Mouse (Mus musculus): ENCODE results near the gene Dcxr. TPM values are rescaled to one million over a fixed set of nuclear protein-coding genes. Genes with fewer than 3 reads are reported as not detected.

The Dcxr gene
- polyA plus RNA-seq, 1 experiment = 340 TPM

DNA sequence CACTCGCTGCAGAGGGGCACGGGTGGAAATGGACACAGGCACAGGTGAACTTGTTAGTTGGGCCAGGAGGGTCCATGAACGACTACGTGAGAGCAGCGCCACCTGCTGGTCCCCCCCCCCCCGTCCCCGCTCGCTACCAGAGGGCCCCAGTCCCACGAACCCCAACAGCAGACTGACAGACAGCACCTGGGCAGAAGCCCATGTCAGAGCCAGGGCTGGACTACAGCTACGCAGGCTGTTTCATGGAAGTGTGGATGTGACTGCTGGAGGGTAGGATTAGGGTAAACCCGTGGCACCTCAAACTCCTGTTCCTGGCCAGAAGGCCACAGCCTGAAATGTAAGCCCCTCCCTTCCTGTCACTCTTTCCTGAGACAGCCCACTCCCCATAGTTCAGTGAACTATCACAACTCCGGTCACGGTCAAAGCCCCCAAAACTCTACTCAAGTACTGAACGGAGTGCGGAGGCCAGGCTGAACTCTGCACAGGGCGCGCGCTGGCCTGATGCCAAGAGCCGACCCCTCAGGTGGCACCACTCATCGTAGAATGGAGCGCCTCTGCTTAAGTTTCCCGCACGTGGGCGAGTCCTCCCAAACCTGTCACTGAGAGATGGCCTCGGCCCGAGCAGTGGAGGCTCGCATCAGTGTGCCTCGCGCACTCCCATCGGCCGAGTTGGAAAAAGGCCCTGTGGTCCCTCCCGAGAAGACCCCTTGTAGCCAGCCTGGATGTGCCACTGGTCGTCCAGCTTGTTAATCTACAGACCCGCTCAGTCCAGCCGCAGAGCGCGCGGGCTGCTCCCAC is 14.1 kb downstream of the Dcxr start:
- peak overlapping the region; percentile 84 for H3K4me3 ChIP-seq (replicated peaks; ENCODE audit: extremely low read depth, low read depth, low read length)
- TF ChIP-seq POLR2A (IDR thresholded peaks at IDR 0.05; ENCODE audit: borderline replicate concordance, extremely low read depth, low read depth, low read length) (no peak), CTCF (IDR thresholded peaks at IDR 0.05; ENCODE audit: insufficient read depth, low read length) (peak; percentile 47)
- WGBS = under 1% methylated on average over 38 of the region's 38 CpGs
- DNase-seq = peak; percentile 64
- peaks cover 14% of the 10 kb centered on the region; the same call in 1 of the 2 replicates for H3K4me1 ChIP-seq (ENCODE audit: control insufficient read depth, insufficient read depth, low read length)

DNA sequence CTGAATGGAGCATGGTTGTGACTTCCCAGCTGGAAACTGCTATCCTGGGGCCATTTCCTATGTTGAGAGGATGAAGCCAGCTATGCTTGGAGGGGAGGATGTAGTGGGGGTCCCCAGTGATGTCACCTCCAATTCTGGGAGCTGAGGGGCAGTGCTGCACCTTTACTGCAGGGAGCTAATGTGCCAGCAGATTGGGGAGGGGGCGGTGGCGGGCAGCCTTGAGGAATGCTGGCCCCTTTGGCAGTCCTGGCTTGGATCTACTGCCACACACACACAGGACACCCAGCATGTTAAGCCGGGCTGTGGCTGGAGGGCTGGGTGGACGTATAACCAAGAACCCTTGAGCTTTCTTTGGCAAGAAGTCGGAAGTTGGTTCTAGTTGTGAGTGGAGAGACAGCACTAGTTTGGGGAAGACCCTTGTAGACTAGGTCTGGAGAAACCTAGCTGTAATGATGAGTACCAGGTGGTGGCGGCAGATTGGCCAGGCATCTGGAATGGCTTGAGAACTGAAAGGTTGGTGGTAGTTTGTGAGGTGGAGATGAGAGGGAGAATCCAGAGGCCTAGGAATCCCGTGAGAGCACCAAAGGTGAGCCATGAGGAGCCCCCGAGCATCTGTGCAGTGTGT is 15.0 kb downstream of the Dcxr start:
- TF ChIP-seq POLR2A (IDR thresholded peaks at IDR 0.05; ENCODE audit: borderline replicate concordance, extremely low read depth, low read depth, low read length) = no peak
- TF ChIP-seq CTCF (IDR thresholded peaks at IDR 0.05; ENCODE audit: insufficient read depth, low read length) = no peak
- no peak for DNase-seq
- Histone ChIP-seq H3K4me3 (replicated peaks; ENCODE audit: extremely low read depth, low read depth, low read length) (no peak overlapping the region), H3K4me1 (ENCODE audit: control insufficient read depth, insufficient read depth, low read length) (peaks cover 14% of the 10 kb centered on the region; the same call in 1 of the 2 replicates)
- WGBS = 66% methylated on average over 8 of the region's 8 CpGs

DNA sequence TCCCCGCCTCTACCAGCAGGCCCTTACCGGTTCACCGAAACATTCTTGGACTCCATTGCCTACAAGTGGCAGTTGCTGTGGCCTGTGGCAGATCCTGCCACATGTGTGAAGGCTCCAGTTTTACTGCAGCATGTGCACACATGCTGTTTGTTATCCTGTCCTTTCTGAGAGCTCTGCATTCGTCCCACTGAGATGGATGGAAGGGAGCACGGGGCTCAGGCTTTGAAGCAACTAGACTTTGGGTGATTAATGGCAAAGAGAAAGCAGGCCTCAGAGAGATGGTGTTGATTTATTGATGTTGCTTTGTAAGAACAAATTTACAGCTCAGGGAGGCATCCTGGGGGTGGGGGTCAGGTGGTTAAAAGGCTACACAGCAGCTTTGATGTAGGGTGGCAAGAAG is 16.4 kb downstream of the Dcxr start:
- Histone ChIP-seq H3K4me3 (replicated peaks; ENCODE audit: extremely low read depth, low read depth, low read length) (no peak overlapping the region), H3K4me1 (ENCODE audit: control insufficient read depth, insufficient read depth, low read length) (peaks cover 14% of the 10 kb centered on the region; the same call in 1 of the 2 replicates)
- TF ChIP-seq POLR2A (IDR thresholded peaks at IDR 0.05; ENCODE audit: borderline replicate concordance, extremely low read depth, low read depth, low read length) (no peak), CTCF (IDR thresholded peaks at IDR 0.05; ENCODE audit: insufficient read depth, low read length) (no peak)
- DNase-seq = no peak
- WGBS = 76% methylated on average over 5 of the region's 5 CpGs

DNA sequence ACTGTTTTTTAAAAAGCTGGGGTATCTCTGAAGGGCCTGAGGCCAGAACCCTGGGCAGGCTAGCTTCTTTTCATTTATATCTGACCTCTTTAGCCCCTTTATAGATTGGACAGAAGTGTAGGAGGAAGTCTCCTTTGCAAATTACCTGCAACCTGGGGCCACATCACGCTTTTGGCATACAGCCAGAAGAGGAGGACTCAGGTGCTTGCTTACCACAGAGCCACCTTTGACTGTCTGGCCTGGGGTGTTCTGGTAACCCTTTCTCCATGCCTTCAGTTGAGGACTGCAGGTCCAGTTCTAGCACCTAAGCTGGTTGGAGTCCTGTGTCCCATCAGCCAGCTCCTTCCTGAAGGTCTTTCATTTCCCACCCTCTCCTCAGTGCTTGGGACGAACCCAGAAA is 17.5 kb downstream of the Dcxr start:
- Histone ChIP-seq H3K4me1 (ENCODE audit: control insufficient read depth, insufficient read depth, low read length) (peaks cover 14% of the 10 kb centered on the region; the same call in 1 of the 2 replicates), H3K4me3 (replicated peaks; ENCODE audit: extremely low read depth, low read depth, low read length) (no peak overlapping the region)
- no peak for TF ChIP-seq CTCF (IDR thresholded peaks at IDR 0.05; ENCODE audit: insufficient read depth, low read length)
- TF ChIP-seq POLR2A (IDR thresholded peaks at IDR 0.05; ENCODE audit: borderline replicate concordance, extremely low read depth, low read depth, low read length) = no peak
- DNase-seq = no peak
- WGBS = 64% methylated on average over 2 of the region's 2 CpGs

DNA sequence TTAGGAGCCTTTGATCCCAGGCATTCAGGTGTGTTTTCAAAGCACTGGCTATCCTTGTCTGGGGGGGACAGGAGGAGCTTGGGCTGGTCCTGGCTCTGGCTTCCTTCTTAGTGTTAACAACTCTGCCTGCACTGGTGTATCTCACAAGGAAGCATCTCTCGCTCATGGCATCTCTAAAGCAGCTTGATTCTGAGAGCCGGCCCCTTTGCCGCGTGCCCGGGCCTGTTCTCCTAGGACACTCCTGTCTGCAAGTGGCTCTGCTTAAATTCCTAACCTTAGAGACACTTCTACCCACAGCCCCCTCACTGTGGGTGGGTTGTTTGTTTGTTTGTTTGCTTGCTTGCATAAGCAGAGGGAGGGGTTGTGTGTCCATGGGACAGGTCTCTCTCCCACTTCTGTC is 19.1 kb downstream of the Dcxr start:
- peaks cover 6% of the 10 kb centered on the region; the same call in 1 of the 2 replicates for H3K4me1 ChIP-seq (ENCODE audit: control insufficient read depth, insufficient read depth, low read length)
- 52% methylated on average over 5 of the region's 5 CpGs for WGBS

DNA sequence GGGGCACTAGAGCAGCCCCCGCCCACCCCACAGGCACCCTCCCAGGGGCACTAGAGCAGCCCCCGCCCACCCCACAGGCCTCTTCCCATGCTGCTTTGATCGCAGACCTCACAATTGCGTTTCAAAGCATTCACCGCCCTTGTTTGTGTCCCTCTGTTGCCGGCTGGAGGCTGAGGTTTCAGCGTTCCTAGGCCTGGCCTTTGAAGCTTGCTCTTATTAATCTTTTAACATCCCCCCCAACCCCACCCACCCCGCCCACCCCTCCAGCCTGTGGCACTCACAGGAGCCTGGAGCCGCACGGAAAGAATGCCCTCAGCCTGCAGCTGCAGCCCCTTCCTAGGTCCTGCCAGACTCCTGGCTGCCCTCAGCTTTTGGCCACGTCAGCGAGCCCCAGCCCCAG is 19.9 kb downstream of the Dcxr start:
- 63% methylated on average over 12 of the region's 12 CpGs for WGBS
- Histone ChIP-seq H3K4me1 (ENCODE audit: control insufficient read depth, insufficient read depth, low read length) (no peaks in the 10 kb centered on the region), H3K4me3 (replicated peaks; ENCODE audit: extremely low read depth, low read depth, low read length) (no peak overlapping the region)
- no peak for DNase-seq
- TF ChIP-seq POLR2A (IDR thresholded peaks at IDR 0.05; ENCODE audit: borderline replicate concordance, extremely low read depth, low read depth, low read length) (no peak), CTCF (IDR thresholded peaks at IDR 0.05; ENCODE audit: insufficient read depth, low read length) (no peak)

More for the DNA sequence above, 19.1 kb downstream of the Dcxr start:
- TF ChIP-seq POLR2A (IDR thresholded peaks at IDR 0.05; ENCODE audit: borderline replicate concordance, extremely low read depth, low read depth, low read length) (no peak), CTCF (IDR thresholded peaks at IDR 0.05; ENCODE audit: insufficient read depth, low read length) (no peak)
- no peak overlapping the region for H3K4me3 ChIP-seq (replicated peaks; ENCODE audit: extremely low read depth, low read depth, low read length)
- no peak for DNase-seq

DNA sequence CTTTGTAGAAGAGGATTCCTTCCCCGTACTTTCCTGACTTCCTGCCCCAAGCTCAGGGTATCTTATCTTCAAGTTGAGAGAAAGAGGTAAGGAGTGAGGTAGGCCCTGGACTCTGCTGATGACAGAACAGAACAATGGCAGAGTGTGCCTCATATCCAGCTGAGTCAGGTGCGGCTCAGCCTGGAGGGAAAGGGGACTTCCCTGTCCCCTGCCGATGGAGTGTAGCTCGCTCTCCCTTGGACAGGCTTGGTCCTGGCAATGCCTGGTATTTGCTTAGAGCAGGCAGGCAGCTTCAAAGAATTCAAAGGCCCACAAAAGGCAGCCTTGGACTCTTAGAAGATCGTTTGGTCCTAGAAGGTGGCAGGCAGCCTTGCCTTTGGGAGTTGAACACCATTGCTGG is 21.0 kb downstream of the Dcxr start:
- WGBS = 70% methylated on average over 5 of the region's 5 CpGs
- TF ChIP-seq POLR2A (IDR thresholded peaks at IDR 0.05; ENCODE audit: borderline replicate concordance, extremely low read depth, low read depth, low read length) = no peak
- TF ChIP-seq CTCF (IDR thresholded peaks at IDR 0.05; ENCODE audit: insufficient read depth, low read length) = no peak

DNA sequence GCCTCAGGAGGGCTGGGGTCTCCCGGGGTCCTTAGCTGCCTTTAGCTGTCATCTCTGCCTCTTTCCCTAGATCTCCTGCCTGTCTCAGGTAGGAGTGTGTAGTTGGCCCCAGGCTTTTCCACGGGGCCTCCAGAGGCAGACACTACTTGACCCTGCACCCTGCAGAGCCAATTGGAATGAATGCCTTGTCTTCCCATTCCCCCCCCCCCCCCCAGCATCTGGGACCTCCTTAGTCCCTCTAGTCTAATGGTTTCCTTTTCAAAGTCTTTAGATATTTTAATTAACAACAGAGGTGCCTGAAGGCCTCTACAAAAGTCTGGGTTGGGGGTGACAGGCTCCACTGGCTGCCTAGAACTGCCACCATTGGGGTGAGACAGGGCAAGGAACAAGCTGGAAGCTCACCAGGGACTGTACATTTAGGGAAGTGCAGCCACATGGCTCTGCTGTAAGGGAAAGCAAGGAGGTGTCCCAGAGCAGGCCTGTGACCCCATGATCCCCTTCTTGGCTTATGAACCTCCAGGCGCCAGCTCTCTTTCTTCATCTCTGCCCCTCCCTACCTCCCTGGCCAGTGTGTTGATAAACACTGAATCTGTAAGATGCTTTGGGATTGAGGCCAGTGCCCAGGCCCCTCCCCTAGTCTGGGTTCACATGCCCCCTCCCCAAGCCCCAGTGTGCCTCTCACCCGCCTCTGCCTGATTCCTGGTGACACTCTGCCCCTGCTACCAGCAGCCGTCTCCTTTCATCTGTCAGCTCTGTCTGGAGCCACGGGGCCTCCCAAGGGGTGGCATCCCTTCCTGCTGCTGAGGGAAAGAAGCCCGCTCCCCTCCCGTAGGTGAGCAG is 22.4 kb downstream of the Dcxr start:
- WGBS = 56% methylated on average over 8 of the region's 8 CpGs
- TF ChIP-seq CTCF (IDR thresholded peaks at IDR 0.05; ENCODE audit: insufficient read depth, low read length) (no peak), POLR2A (IDR thresholded peaks at IDR 0.05; ENCODE audit: borderline replicate concordance, extremely low read depth, low read depth, low read length) (no peak)
- Histone ChIP-seq H3K4me1 (ENCODE audit: control insufficient read depth, insufficient read depth, low read length) (no peaks in the 10 kb centered on the region), H3K4me3 (replicated peaks; ENCODE audit: extremely low read depth, low read depth, low read length) (no peak overlapping the region)
- DNase-seq = no peak

More for the DNA sequence above, 21.0 kb downstream of the Dcxr start:
- Histone ChIP-seq H3K4me1 (ENCODE audit: control insufficient read depth, insufficient read depth, low read length) (no peaks in the 10 kb centered on the region), H3K4me3 (replicated peaks; ENCODE audit: extremely low read depth, low read depth, low read length) (no peak overlapping the region)
- DNase-seq = no peak

All from lung, adult 2 months (tissue).